Comparison of ENCODE assay signal across 15 mouse cellular contexts in genomic region chr16:66643606-66644005, GRCm38 (mm10).
"Had no signal": no experiment of that assay in that cellular context is flagged by ENCODE, and none has a peak within 500 bp of the region (broad histone marks: within the 10 kb centered on the region; RNA-seq: fewer than 3 reads in every experiment).

No protein-coding gene starts in this region.

- DNase-seq: kidney, adult 11 months; kidney, adult 9 months; kidney, postnatal 36 days; lung, postnatal 4 days; right cerebral cortex, postnatal 14 days; thymus, postnatal 4 days had no signal

- H3K27ac ChIP-seq: kidney, postnatal 0 days; layer of hippocampus, adult 2 months; limb, embryonic 12.5 days; lung, embryonic 15.5 days; midbrain, embryonic 10.5 days; neural tube, embryonic 13.5 days; stomach, embryonic 15.5 days had no signal

- ATAC-seq: midbrain, embryonic 16.5 days had no signal

- H3K4me1 ChIP-seq: limb, embryonic 12.5 days; lung, embryonic 15.5 days; midbrain, embryonic 10.5 days; neural tube, embryonic 13.5 days; stomach, embryonic 15.5 days had no signal

- H3K9me3 ChIP-seq: limb, embryonic 12.5 days; lung, embryonic 15.5 days; midbrain, embryonic 10.5 days; neural tube, embryonic 13.5 days; stomach, embryonic 15.5 days had no signal

- H3K27me3 ChIP-seq: limb, embryonic 12.5 days; lung, embryonic 15.5 days; neural tube, embryonic 13.5 days; stomach, embryonic 15.5 days had no signal

- H3K9ac ChIP-seq: limb, embryonic 12.5 days; lung, embryonic 15.5 days; neural tube, embryonic 13.5 days; stomach, embryonic 15.5 days had no signal

- H3K4me2 ChIP-seq: limb, embryonic 12.5 days; liver, embryonic 11.5 days; lung, embryonic 15.5 days; neural tube, embryonic 13.5 days; stomach, embryonic 15.5 days had no signal

- H3K36me3 ChIP-seq: limb, embryonic 12.5 days; lung, embryonic 15.5 days; midbrain, embryonic 10.5 days; neural tube, embryonic 13.5 days; stomach, embryonic 15.5 days had no signal

- H3K4me3 ChIP-seq: layer of hippocampus, adult 2 months; limb, embryonic 12.5 days; lung, embryonic 15.5 days; midbrain, embryonic 10.5 days; neural tube, embryonic 13.5 days; stomach, embryonic 15.5 days had no signal
